Mouse (Mus musculus): Measurements from ENCODE around the gene Slc35g1.

The Slc35g1 gene

DNA sequence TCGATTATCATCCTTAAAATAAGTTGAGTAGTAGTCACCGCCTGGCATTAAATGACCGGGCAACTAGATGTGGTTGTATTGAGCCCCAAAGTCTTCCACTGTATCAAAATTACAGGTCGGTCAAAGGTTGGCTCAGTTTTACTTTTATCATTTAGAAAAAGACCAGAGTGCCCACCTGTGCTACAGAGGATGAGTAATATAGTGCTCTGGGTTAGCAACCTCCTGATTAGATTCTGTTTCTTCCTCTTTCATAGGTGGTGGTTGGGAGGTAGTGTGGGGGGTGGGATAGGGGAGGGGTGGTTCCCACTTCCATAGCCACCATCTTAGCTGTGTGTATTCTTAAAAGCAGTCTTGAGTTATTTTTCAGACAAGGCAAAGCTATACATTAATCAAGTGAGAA, 7.9 kb upstream of the Slc35g1 start:
- no peak for DNase-seq (ENCODE audit: low spot score in 2 of 2)

DNA sequence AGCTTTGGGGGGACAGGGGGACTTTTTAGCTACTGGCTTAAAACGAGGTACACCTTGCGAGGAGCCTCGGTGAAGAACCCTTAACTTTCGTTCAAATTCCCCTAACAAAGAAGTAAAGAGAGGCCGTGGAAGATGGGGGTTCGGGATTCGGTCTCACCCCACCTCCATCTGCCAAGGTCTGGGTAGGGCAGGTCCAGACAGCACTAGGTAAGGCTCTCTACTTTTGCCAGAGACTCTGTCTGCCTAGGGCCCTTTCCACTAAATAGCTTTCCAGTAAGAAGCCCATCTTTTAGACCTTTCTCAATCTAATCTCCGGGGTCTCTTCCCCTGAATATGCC, 822 bp downstream of the Slc35g1 start:
- DNase-seq (ENCODE audit: low spot score in 2 of 2) = no peak

DNA sequence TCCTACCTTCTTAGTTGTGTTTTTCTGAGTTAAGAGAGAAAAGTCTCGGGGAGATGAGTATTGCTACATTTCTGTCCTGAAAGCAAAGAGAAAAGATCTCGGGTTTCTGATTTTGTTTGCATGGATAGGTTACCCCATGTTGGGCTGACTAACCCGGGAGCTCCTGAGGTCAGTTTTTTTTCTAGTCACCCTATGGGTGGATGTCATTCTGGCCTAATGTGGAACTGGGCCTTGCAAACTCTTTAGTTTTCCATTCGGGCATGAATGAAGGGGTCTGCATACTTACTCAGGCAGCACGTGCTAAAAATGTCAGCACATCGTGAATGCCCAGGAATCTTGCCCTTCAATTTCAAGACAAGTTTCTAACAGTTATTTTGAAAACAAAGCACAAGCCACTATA, 1.2 kb downstream of the Slc35g1 start:
- DNase-seq (ENCODE audit: low spot score in 2 of 2) = no peak

DNA sequence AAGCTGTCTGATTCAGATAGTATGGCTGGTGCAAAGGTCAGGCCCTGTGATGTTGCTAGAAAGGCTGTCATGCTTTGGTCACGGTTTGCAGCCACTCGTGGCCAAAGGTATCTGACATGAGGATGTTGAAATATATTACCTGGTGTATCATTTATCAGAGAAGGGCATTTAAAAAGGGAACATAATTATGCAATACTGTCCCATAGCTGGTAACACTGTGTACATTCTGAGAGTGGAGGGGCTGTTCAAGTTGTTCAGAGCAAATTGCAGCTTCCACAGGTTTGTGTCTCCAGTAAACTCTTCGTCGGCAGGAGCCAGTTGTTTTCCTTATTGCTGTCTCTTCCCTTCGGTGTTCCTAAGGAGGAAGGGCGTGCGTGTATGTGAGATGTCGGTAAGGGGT, 3.2 kb downstream of the Slc35g1 start:
- DNase-seq (ENCODE audit: low spot score in 2 of 2) = no peak

DNA sequence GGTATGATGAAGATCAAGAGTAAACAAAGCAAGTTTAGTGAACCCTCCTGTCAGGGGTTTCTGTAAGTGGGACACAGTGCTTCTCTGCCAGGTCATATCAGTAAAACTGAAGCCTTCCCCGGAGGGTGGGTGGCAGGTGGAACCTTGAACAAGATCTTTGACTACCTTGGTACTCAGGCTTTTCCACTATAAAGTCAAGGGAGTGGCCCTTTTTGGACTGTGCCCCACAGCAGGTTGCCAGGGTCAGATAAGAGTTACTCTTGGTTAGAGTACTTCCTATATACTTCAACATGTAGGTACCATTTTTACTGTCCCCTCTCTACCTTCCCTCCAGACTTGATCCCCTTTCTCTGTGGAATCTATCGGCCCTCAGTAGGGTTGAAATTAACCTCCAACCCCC, 5.1 kb downstream of the Slc35g1 start:
- no peak for DNase-seq (ENCODE audit: low spot score in 2 of 2)

DNA sequence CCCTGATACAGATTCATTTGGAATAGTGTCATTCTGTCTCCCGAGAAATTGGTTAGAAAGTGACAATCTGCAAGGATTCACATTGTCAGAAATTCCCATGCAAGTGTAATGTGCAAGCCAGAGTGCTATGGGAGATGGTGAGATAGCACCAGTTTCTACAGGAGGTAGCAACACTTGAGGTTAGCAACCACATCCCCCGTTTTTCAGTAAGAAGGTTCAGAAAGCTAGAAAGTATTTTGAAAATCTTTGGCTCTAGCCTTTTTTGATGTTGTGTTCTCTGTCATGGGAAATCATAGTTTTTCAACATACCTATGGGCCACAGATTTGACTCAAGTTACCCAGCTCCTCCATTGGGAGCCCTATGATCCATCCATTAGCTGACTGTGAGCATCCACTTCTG, 5.6 kb downstream of the Slc35g1 start:
- DNase-seq (ENCODE audit: low spot score in 2 of 2) = no peak

DNA sequence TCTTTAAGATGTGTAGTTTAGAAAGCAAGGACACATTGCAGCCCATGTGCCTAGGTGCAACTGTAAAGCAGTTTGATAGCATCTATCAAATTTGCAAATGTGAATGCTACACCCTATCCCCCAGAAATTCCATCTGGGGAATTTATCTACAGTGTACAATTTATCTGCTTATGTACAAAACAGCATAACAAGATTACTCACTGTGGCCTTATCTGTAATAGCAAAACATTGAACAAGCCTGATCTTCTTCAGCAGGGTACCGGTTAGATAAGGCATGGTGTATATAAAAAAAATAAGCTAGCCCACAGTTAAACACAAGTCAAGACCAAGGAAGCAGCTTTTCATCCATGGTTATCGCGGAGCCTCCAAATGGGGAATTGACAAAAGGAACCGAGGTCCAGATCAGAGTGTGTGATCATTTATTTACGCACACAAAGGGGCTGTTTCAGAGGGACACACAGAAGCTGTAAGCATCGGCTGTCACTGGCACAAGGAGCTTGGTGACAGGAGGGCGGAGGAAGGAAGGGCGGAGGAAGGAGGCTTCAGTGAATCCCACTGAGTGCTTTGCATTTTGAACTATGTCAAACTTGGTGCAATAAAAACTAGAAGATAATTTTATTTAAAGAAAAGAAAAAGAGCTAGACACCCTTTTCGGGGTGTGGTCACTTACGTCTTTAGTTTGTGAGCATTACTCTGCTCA, 14.7 kb downstream of the Slc35g1 start:
- no peak for DNase-seq (ENCODE audit: low spot score in 2 of 2)

DNA sequence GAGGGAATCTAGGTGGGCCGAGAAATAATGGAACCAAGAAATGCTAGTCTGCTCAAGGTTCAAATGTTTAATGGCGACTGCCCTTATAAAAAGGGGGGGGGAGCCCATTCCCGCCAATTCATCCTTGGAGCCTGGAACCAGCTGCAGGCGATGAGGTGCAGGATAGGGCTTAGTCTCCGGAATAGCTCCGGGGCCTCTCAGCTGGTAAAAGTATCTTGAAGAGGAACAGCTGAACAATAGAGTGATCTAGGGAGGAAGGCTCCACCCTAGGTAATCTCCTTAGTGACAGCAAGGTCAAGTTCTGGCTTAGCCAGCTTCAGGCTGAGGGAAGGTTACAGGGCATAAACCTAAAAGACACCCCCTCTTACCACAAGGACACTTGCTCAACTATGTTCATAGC, 18.1 kb downstream of the Slc35g1 start:
- DNase-seq (ENCODE audit: low spot score in 2 of 2) = no peak

DNA sequence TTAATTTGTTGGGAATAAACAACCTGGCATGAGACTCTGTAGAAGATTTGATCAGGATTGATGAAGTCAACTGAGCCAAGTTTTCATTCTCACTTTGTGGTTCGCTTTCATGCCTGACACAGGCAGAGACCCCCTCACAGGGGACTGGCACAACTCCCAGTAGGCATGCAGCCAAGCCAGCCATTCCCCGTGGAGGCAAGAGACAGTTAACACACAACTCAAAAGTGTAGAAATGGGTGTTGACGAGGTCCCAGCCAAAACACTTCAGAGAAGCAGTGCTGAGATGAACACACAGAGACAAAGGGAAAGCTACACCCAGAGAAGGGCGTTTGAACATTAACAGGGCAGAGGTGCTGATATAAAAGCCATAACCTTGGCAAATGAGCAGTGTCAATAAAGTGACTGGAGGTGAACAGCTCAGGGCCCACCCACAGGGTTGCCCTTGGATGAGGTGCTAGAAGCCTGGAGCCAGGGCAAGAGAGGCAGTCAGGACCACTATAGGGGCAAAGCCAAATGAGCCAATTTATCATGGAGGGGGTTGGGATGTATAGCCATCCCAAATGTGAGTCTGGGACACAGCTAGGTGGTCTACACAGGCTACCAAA, 23.1 kb downstream of the Slc35g1 start:
- peak in 1 of 2 experiments; percentile 31 for DNase-seq (ENCODE audit: low spot score in 2 of 2)

DNA sequence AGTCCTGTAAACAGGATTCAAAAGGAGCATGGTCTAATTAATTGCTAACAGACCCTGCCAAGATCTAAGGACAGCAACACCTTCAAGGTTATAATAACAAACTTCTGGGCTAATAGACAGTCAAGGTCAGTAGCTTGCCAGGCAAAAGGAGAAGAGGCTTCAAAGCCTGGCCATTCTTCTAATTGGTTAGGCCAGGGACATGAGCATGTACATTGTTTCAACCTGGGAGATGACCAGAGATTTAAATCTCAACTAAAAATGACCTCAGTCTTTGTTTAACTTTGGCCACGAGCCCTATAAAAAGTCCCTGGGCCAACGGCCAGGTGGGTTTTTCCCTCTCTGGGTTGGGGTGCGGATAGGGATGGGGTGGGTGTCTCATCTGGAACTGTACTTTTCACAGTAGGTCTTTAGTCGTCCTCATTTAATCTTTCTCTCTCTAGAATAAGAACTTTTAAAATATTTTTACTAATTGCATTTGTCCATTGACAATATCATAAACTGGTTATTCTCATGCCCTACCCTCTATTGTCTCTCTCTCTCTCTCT, 25.0 kb downstream of the Slc35g1 start:
- no peak for DNase-seq (ENCODE audit: low spot score in 2 of 2)

DNA sequence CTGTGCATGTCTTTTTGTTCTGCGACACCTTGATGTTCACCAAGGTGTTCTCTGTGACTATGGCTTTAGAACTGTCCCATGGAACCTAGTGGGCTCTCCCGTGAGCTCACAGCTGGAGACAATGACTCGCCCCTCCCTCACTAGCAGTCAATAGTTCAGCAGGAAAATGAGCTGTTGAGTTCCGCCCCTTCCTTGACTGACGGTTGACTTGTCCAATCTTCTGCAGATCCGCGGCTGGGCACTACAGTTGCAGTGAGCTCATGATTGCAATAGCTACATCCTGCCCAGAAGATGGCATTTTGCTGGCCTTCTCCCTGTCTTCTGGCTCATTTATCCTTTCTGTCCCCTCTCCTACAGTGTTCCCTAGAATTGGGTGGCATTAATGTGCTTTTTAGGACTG, 25.7 kb downstream of the Slc35g1 start:
- no peak for DNase-seq (ENCODE audit: low spot score in 2 of 2)

DNA sequence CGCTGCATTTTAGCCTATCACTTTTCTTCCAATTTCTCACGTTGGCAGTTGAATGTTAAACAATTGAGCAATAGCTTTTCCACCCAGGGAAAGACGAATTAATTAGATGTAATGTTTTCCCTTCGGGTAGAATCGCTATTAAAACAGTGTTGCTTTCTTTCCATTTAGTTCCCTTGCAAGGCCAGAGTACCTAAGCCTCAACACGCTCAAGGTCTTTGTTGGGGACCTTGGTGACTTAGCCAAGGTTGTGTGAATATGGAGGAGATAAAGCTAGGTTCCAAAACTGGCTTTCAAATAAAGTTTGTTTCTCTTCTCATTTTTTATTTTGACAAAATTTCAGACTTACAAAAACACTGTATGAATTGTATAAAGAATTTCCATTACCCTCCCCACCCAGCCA, 27.1 kb downstream of the Slc35g1 start:
- no peak for DNase-seq (ENCODE audit: low spot score in 2 of 2)

DNA sequence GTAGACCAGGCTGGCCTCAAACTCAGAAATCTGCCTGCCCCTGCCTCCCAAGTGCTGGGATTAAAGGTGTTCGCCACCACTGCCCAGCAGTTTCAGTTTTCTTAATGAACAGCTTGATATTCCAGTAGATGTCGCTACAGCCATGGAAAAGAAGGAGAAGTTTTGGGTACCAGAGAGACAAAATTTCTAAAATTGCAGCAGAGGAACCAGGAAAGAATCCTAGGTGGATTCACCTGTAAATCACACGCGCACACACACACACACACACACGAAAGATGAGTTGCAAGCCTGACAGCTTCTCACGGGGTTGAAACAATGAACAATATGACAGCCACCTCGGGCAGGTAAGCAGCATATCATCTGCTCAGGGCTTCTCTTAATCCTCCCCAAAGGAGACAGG, 28.1 kb downstream of the Slc35g1 start:
- DNase-seq (ENCODE audit: low spot score in 2 of 2) = no peak

DNA sequence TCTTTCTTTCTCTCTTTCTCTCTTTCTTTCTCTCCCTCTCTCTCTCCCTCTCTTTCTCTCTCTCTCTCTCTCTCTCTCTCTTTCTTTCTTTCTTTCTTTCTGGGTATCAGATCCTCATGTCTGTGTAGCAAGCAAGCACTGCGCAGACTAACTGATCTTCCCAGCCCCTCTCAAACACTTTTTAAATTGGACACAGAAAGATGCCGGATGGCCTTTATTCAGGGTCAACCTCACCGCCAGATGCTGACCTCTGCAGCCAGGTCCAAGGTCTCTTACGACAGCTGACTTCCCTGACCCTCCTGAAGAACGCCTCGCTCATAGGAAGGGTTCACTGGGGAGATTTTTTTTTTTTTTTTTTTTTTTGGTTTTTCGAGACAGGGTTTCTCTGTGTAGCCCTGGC, 28.8 kb downstream of the Slc35g1 start:
- no peak for DNase-seq (ENCODE audit: low spot score in 2 of 2)

DNA sequence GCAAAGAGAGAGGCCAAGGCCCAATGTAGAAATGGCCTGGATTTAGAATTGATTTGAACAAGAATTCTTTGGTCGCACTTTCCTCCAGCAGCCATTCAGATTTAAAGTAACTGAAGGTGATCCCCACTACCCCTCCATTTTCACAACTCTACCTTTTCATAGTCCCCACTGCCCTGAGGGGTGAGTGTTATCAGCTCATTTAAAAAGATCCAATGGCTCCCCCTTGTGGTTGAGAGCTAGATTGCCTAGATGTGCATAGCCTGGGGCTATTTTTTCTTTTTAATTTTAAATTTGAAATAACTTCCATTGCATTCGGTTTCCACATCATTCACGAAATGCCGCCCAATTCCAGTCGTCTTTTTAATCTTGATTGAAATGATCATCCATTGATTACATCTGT, 33.5 kb downstream of the Slc35g1 start:
- DNase-seq (ENCODE audit: low spot score in 2 of 2) = no peak

DNA sequence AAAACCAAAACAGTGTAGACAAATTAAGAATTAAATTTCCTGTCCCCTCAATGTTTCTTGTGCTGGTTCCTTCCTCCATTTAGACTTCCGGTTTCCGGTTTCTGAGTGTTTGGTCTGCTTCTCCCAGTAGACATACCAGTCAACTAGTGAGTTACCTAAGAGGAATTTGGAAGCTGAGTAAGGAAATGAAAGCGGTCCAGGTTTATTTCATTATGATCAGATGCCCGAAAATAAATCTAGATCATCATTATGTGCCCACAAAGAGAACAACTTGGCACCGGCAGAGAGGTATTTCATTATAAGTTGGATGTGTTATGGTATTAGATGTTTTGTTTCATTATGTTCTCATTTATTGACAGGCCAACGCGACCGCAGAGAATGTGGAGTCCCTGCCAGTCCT, 34.7 kb downstream of the Slc35g1 start:
- DNase-seq (ENCODE audit: low spot score in 2 of 2) = no peak

DNA sequence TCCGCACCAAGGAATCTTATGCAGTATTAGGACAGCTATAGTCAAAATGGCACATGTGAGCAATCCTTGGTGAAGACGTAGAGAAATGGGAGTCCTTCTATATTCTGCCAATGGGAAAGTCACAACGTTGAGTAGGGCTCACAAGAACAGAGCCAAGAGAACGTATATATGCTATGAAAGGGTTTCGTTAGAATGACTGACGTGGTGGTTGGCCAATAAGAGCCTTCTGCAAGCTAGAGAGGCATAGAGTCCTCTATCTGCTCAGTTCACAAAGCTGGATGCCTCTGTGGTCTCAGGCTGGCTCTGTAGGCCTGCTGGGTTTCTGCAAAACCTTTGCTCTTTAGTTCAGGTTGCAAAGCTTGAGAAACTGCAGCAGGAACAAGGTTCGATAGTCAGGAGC, 35.5 kb downstream of the Slc35g1 start:
- no peak for DNase-seq (ENCODE audit: low spot score in 2 of 2)

DNA sequence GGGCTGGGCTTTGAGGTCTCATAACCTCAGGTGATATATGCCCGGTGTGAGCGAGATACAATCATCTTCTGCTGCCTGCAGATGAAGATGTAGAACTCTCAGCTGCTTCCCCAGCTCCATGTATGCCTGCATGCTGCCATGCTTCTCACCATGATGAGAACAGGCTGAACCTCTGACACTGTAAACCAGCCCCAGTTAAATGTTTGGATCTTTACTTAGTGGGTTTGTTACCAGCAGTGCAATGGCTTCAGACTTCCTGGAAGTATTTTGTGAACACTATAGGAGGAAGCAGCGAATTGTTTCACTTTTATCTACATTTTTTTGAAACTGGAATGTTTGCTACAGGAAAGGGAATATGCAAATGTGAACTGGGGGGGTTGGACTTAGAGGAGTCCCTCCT, 36.2 kb downstream of the Slc35g1 start:
- DNase-seq (ENCODE audit: low spot score in 2 of 2) = no peak

DNA sequence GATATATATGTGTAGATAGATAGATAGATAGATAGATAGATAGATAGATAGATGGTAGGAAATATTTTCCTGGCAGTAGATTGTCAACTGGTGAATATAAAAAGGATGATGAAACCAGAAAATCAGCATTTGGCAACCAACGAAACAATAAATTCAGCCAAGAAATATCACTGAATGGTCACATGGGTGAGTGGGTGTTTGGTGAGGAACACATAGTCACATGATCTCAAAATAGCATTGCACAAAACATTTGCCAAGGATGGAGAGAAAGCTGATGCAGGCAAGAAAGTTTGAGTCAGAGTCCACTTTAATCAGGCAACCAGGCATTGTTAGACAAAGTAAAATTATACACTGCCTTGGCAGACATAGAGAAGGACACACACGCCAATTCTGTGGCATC, 37.6 kb downstream of the Slc35g1 start:
- no peak for DNase-seq (ENCODE audit: low spot score in 2 of 2)

DNA sequence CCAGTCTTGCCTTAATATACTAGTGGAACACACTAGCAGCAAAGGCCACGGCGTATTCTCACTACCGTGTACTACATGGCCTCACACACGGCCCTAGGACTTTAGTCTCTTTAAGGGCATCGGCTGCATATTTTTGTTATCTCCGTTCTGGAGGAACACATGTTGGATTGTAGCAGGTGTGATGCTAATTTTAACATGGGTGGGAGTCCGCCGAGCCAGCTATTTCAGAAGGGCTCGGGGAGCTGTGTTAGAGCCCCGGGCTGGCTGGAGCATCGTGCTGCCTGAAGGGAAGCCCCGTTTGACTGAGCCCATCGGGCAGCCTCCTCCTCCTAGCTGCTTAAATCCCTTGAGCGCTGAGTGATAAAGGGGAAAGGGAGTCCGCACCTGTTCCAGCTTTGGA, 39.4 kb downstream of the Slc35g1 start:
- DNase-seq (ENCODE audit: low spot score in 2 of 2) = no peak

DNA sequence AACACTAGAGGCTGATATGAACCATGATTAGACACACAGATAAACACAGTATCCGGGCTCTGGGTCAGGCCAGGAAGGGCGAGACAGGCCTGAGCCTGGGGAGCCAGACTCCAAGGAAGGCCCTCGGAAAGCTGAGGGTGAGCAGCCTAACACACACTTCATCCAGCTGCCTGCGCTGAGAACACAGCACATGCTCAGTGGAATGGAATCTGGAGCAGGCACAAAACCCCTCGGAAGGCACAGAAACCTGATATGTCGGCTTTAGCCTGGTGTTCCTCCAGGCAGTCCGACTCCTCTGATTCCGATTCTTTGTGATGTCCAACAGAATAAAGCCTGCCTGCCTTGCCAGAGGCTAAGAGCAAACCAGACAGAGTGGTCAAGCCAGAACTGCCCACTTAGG, 46.1 kb downstream of the Slc35g1 start:
- DNase-seq (ENCODE audit: low spot score in 2 of 2) = no peak

DNA sequence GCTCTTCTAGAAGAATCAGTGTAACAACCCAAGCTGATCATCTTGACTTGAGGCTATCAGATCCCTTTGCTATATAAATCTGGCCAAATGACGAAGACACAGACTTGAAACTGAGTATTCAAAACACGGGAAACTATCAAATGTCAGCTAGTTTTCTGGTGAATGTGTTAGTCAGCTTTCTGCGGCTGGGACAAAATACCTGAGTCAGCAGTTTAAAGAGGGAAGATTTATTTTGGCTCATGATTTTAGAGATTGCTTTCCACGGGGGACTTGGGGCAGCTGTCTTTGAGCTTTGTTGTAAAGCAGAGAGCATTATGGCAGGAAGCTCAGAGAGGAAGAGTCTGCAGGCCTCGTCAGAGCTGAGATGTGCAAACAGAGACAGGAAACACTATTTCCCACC, 50.0 kb downstream of the Slc35g1 start:
- no peak for DNase-seq (ENCODE audit: low spot score in 2 of 2)

Measured in right cerebral cortex, postnatal 10 days (tissue).